In the genomic region with DNA sequence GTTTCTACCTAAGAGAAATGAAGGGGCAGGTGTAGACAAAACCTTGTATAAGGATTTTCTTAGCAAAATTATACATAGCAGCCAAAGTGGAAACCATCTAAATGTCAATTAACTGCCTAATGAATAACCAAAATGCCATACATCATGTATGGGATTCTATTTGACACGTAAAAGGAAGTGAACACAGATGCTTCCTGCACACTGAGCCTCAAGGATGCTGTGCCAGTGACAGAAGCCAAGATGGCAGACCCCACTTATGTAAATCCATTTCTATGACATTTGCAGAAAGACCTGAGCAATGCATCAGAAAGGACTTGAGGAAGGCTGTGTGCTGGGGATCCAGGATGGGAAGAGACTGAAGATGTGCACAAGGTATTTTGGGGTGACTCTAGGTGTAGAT, we compare ENCODE assay signal across 33 mouse cellular contexts. TPM values are rescaled to one million over a fixed set of nuclear protein-coding genes. Genes with fewer than 3 reads are reported as not detected.
"Had no signal": no experiment of that assay in that cellular context is flagged by ENCODE, and none has a peak within 500 bp of the region (broad histone marks: within the 10 kb centered on the region; RNA-seq: fewer than 3 reads in every experiment).

No protein-coding gene starts in this region.

- H3K4me2 ChIP-seq: heart, embryonic 11.5 days; heart, embryonic 13.5 days; heart, embryonic 15.5 days; hindbrain, embryonic 12.5 days; hindbrain, embryonic 14.5 days; intestine, embryonic 15.5 days; limb, embryonic 13.5 days; limb, embryonic 15.5 days; liver, embryonic 12.5 days had no signal

- H3K9me3 ChIP-seq: heart, embryonic 13.5 days; heart, embryonic 15.5 days; hindbrain, embryonic 10.5 days; hindbrain, embryonic 12.5 days; intestine, embryonic 15.5 days; limb, embryonic 13.5 days; limb, embryonic 15.5 days; liver, embryonic 12.5 days had no signal

- H3K4me1 ChIP-seq: heart, embryonic 13.5 days; heart, embryonic 15.5 days; intestine, embryonic 15.5 days; limb, embryonic 13.5 days; limb, embryonic 15.5 days; liver, embryonic 12.5 days had no signal

- H3K36me3 ChIP-seq: heart, embryonic 13.5 days; heart, embryonic 15.5 days; hindbrain, embryonic 10.5 days; hindbrain, embryonic 12.5 days; intestine, embryonic 15.5 days; limb, embryonic 13.5 days; limb, embryonic 15.5 days; liver, embryonic 12.5 days had no signal

- H3K27me3 ChIP-seq: heart, embryonic 13.5 days; heart, embryonic 15.5 days; hindbrain, embryonic 12.5 days; intestine, embryonic 15.5 days; limb, embryonic 13.5 days; limb, embryonic 15.5 days; liver, embryonic 12.5 days had no signal

- ATAC-seq: hindbrain, embryonic 16.5 days; inflammation-experienced regulatory T-cells, adult 6 months; intestine, embryonic 15.5 days; intestine, postnatal 0 days; liver, embryonic 12.5 days had no signal

- H3K4me3 ChIP-seq: heart, adult 2 months; heart, embryonic 13.5 days; heart, embryonic 15.5 days; hindbrain, embryonic 10.5 days; hindbrain, embryonic 12.5 days; intestine, embryonic 15.5 days; layer of hippocampus, adult 2 months; left cerebral cortex, adult 2 months; limb, embryonic 13.5 days; limb, embryonic 15.5 days; liver, embryonic 12.5 days had no signal

- H3K27ac ChIP-seq: heart, adult 2 months; heart, embryonic 13.5 days; heart, embryonic 15.5 days; hindbrain, embryonic 10.5 days; hindbrain, embryonic 12.5 days; hindbrain, embryonic 14.5 days; intestine, embryonic 15.5 days; layer of hippocampus, adult 2 months; left cerebral cortex, adult 2 months; limb, embryonic 13.5 days; limb, embryonic 15.5 days; liver, embryonic 12.5 days; liver, embryonic 14.5 days had no signal

- H3K9ac ChIP-seq: heart, embryonic 13.5 days; heart, embryonic 15.5 days; hindbrain, embryonic 12.5 days; hindbrain, embryonic 14.5 days; intestine, embryonic 15.5 days; limb, embryonic 13.5 days; limb, embryonic 15.5 days; liver, embryonic 12.5 days; liver, embryonic 14.5 days had no signal

- DNase-seq: gastrocnemius, postnatal 14 days; gastrocnemius, postnatal 36 days; heart, adult 11 months; heart, adult 2 months; heart, postnatal 14 days; heart, postnatal 36 days; kidney, adult 18-20 months; kidney, adult 8-10 months; kidney, postnatal 10 days; kidney, postnatal 25 days; kidney, postnatal 4 days; left cerebral cortex, postnatal 4 days had no signal

RNA-seq across cellular contexts. Expression of a gene that starts 28.6 kb away (rescaled TPM):
- total RNA-seq: gastrocnemius, adult 18-20 months; gastrocnemius, postnatal 36 days; heart, adult 2 months; heart, postnatal 36 days; liver, adult 2 months had no signal
- polyA plus RNA-seq: heart, embryonic 13.5 days; heart, embryonic 15.5 days; heart, postnatal 0 days; kidney, embryonic 14.5 days; liver, adult 2 months; liver, embryonic 12.5 days; liver, embryonic 14.5 days; liver, embryonic 16.5 days had no signal
